Mouse (Mus musculus) telencephalon, adult 2 months (tissue): ENCODE results near the gene Hsf2.
"Not testable (repeated sequence)": the region's sequence is repeated elsewhere in the genome, so short reads cannot be mapped to it uniquely, and the experiment has no call there.

Source experiments
- DNase-seq: peaks from one replicate; pipeline ENCODE4 v3.0.0-alpha.2; 2011; ENCODE audit warnings: low read depth, low spot score

Gene Hsf2

DNA sequence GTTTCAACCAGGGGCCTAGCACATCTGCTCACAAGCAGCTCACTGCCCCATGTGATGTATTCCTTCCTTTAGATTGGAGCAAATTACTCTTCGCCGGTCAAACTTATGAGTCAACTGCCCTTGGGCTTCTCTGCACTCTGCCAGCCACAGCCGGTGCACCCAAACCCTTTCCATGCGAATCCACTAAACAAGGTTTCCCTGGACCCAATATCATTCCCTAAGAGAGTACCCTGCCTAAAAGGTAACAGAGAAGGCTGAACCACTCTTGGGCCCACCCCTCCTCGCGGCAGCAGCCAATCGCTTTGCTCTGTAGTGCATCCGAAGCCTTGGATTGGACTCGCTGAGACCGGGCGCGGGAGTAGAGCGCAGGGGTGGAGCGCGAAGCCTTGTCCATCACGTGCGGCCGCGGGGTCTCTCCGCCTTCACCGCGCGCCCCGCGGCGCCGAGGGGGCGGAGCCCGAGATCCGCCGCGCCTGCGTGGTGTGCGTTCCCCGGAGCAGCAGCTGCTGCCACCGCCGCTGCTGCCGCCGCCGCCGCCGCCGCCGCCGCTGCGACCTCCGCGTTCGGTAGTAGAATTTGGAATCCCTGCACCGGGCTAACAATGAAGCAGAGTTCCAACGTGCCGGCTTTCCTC, at the start of gene Hsf2:
Gene Hsf2, plus strand, starts transcription at position 478 of the 634 bp plus-strand sequence.
- peak; percentile 94 for DNase-seq

DNA sequence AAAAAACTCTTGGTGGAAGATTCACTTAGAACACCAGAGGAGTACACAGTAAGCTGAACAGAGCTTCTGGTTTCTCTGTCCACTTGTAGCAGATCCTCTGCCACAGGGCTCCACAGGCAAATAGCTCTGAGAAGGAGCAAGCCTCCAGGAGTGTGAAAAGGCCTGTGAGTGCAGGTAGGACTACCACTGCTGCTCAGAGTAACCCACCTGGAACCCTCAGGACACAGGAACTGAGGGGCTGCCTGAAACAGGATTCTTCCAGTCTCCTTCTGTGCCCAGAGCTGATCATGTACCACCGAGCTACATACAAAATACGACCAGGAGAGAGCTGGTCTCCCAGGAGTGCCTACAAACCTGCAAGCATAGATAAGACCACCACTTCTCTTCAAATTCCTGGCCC, 48.3 kb upstream of the Hsf2 start:
- DNase-seq: no peak

DNA sequence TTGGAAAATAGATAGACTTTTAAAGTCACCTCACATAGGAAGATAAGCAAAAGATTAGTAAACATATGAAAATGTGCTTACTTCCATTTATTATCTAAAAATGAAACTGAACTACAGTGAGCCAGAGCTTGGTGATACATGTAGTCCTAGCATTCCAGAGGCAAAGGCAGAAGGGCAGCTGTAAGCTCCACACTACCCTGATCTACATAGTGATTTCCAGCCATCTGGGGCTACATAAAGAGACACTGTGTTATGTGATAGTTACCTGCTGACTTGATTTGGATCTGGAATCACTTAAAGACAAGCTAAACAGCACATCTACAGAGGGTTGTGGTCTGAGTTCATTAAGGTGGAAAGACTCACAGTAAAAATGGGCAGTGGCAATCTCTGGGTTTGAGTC, 45.1 kb upstream of the Hsf2 start:
- DNase-seq: no peak

DNA sequence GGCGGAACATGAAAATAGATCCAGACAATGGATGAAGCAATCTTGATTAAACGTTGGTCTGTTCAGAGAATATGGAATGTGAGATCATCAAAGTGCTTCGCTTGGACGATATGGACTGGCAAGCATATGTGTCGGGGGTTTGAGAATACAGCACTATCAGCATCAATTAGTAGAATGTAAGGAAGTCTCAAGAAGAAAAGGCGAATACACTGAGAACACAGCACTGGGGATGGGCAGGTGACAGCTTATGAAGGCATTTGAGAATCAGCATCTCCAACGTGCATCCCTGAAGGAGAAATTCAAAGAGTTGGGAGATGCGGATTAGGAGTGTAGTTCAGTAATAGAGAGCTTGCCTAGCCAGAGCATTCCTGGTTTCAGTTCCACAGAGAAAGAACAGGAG, 41.8 kb upstream of the Hsf2 start:
- DNase-seq: no peak

DNA sequence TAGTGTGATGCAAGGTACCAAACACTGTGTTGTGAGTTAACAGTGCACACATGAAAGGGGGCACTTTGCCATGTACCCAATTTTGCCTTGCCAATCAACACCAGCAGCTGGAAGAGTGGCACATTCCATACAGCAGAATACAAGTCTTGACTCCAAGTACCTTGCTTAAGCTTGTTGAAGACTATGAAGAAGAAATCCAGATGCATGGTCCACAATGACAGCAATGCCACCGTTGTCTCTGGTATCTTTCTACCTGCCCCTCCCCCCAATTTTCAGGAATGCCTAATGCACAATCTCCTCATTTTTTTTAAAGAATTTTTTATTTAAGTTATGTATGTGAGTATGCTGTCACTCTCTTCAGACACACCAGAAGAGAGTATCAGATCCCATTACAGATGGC, 40.5 kb upstream of the Hsf2 start:
- no peak for DNase-seq

DNA sequence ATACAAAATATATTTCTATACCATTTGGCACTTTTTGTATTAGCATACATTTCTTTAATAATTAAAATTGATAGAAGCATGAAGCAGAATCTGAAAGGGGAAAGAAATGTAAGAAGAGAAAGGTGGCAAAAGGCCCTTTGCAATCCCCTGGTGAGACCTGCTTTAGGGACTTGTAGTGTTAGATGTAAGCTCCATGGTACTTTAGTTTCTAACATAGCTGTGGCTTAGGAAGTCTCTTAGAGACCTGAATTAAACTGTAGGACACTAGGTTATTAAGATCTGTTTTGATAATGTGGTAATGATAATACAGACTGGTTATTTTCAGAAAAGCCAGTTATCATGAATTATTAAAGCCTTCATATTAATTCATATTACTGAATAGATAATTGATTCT, 38.5 kb upstream of the Hsf2 start:
- DNase-seq: no peak

DNA sequence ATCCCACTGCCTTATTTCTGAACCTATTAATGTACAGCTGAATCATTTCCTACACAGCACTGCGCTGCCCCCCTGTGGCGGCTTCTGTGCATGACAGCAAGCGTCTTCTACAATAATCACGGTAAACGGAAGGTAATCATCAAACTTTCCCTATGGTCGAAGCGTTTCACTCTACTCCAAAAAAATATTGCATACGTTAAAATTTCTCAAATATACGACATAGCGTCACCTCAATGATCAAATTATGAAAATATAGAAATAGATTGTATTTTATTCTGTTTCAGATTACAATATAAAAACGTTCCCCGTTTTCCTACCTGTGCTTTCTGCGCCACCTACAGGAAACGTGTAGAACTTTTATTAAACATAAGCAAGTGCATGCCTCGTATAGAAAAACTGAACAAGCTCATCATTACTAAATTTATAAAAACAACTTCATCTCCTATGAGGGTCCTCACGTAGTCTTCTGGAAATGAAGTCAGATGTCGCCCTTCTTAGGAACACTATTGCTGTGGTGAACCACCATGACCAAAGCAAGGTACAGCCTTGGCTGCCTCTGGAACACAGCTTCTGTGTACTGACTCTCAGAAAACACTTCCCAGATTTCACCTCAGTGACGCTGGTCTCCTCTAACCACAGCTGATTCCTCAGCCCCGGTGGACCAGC, 38.0 kb upstream of the Hsf2 start:
- DNase-seq: peak; percentile 32

DNA sequence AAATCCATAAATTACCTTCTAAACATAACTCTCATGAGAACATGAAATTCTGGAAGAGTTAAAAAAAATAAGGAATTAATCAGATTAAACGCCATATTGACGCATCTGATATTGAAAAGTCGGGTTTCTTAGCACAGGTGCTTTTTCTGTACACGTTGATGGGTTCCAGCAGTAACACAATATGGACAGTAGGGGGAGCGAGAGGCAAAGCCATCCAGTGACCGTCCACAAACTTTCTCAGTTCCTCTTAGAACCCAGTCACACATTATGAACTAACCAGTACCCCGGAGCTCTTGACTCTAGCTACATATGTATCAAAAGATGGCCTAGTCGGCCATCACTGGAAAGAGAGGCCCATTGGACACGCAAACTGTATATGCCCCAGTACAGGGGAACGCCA, 22.9 kb upstream of the Hsf2 start:
- DNase-seq: not testable (repeated sequence)

DNA sequence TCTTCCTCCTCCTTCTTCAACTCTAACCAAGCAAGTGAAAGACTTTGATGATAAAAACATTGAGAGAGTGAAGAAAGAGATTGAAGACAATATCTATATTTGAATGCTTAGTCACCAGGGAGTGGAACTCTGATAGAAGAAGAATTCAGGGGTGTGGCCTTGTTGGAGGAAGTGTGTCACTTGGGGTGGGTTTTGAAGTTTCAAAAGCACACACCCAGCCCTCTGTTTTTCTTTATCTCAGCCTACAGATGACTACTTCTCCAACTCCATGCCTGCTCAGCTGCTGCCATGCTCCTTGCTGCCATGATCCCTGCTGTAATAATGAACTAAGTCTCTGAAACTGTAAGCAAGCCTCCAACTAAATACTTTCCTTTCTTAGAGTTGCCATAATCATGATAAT, 20.4 kb upstream of the Hsf2 start:
- DNase-seq: no peak

DNA sequence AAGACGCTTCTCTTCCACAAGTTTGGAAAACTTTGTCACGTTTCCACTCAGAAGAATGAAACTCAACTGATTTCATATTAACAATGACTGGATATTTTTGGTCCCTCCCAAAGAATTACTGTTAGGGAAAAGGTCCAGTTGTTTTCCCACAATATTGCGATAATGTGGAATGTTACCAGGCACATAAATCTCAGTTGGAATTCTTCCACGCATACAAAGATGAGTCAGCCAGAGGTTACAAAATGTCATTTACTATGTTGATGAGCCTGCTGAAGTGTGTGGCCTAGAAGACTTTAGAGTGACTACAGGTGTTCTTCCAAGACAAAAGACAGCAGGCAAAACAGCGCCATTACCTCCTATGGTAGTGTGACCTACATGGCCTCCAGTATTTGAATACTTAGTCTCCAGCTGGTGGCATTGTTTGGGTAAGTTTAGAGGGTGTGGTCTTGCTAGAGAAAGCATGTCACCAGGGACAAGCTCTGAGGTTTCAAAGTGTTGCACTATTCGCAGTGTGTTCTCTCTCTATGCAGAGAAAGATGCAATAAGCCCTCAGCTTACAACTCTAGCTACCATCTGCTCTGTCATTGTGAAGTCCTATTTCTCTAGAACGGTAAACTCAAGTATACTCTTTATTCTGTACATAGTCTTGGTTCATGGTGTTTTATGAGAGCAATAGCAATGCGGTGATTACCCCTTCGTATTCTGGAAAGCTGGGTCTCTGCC, 8.9 kb upstream of the Hsf2 start:
- no peak for DNase-seq

DNA sequence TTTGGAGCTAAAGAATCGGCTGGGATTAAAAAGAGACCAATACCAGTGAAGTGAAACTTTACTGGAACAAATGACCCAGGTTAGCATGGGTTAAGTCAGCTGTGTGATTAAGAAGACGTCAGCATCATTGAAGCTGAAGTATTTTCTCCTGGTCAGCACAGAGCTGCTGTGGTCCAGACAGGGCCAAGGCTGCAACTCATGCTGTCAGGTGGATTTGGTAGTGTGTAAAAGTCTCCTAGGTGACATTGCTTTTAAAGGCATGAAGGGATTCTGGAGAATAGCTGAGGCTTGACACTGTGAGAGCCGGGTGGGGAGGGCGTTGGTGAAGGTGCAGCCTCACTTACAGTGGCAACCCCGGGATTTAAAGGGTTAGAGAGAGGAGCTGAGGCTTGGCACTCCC, 4.5 kb upstream of the Hsf2 start:
- no peak for DNase-seq

DNA sequence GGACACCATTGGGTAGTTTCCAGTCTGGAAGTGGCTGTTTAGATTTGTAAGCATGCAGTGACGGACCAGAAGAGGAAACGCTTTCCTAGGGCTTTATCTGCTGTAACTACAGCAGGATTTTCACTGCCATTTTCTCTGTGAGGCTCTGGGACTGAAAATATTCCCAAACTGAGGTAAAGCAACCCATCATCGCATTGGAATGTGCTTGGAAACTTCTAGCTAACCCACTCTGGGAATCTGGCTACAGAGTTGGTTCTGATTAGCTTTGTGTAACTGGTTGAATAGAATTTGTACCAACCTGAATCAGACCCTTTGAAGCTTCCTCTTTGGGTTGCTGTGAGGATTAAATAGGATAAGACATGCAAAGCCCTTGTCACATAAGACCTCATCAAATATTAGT, 1.4 kb upstream of the Hsf2 start:
- DNase-seq: no peak

DNA sequence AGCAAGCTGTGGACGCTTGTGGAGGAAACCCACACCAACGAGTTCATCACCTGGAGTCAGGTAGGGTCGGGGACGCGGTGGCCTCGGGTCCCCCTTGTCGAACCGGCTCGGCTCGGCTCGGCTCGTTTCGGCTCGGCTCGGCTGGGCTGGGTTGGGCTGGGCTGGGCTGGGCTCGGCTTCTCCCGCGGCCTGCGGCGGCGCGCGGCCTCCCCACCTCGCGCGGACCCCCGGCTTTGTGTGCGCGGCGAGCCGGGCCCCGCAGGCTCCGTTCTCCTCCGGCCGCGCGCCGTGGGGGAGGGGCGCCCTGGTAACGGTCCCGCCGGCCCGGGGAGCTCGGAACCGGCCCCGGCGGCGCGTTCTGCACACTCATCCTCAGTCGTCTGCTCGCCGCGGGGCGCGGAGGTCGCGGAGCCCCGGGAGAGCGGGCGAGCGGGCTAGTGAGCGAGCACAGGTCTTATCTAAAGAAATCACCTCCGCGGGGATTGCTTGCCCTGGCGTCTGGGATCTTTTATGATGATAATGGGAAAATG, 422 bp downstream of the Hsf2 start:
- DNase-seq: no peak

DNA sequence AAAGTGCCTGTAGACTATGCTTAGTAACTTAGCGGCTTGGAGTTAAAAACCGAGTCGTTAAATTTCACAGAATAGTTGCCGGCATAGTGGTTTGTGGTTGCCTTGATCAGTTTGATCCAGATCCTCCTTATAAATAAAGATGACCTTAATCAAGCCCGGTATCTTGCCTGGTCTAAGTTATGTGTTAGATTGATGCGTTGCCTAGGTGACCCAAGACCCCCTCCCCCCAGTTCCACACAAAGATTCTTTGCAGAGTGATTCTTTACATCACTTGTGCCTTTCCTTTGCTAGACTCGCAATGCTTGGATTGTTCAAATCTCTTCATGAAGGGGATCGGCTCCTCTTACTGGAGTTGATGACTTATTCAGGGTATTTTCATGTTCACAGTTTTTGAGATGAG, 1.0 kb downstream of the Hsf2 start:
- no peak for DNase-seq

DNA sequence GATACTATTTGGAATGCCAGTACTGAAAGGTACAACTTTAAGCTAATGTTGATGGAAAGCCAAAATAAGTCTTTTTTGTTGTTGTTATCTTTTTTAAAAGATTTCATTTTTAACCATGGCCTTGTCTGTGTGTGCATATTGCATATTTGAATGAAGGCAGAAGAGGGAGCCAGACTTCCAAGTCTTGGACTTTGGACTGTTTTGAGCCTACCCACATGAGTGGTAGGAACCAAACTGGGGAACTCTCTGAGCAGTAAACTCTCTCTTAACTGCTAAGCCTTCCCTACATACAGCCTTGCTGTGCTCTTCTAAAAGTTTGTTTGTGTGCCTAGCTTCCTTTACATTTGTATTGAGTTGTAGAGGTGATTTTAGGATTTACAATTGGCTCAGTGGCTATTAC, 2.4 kb downstream of the Hsf2 start:
- no peak for DNase-seq

DNA sequence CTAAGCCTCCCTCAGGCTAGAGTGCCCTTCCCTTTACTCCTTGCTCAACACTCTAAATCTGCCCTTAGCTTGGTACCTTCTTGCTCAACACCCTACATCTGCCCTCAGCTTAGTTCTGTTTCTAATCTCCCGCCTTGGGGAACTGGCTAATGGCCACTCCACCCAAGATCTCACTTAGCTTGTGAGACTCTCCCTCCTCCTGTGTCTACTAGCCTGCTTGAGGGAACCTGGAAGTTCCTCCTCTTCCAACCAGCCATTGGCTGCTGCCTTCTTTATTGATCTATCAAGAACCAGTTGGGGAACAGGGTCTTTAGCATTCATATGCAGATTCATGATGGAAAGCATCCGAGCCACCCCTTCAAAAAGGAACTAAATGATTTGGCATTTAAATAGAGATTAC, 5.9 kb downstream of the Hsf2 start:
- no peak for DNase-seq

DNA sequence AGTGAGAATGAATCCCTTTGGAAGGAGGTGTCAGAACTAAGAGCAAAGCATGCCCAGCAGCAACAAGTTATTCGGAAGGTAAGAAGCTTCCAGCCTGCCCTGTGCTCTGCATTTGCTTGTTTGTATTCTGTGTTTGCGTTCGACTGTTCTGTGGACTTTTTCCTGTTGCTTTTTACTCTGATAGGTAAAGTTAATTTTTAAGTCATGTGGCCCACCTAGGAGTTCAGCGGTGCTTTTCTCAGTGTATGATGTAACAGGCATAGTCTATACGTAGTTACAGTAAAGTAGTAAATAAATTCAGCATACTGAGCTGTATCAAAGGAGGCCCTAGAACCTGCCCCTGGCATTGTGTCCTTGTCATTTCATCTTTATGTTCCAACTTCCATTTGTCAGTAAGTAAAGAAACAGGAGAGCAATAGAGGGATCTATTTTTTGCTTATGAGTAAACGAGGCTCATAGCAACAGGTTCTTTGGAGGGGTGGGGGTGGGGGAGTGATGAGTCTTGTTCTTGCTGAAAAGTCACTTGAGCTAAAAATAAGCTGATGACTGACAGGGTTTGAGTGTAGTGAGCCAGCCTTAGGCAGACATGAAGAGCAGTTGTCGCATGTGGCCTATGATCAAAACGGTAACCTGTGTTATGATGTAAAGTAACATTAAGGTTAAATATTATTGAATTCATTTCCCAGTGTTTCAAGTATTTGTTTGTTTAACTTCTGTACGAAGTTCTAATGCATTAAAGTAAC, 13.4 kb downstream of the Hsf2 start:
- no peak for DNase-seq

DNA sequence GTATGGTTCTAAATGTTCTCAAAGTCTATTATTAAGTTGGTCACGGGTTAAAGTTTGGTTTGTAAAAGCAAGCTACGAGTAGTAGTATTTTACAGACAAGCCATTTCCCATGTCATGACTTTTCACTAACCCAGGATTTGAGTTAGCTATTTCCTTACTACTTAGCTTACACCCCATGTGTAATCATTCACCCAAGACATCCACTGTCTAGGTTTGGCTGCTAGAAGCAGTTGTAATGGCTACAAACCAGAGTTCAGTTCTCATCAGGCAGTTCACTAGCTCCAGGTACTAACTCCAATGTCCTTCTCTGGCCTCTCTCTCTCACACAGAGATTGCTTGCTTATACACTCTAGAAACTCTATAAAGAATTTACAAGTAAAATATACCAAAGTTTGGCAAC, 28.4 kb downstream of the Hsf2 start:
- DNase-seq: no peak

DNA sequence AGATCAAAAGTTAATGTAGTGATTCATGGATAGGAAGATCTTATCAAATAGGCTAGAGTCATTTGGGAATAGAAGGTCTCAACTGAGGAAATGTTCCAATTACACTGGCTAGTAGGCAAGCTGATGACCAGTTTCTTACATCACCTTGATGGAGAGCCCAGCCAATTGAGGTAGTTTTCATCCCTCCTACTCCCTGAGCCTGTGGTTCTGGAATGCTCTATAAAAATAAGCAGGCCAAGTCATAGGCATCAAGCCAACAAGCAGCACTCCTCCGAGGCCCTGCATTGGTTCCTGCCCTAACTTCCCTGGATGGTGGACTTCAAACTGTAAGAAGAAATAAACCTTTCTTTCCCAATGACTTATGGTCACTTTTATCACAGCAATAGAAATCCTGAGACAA, 29.1 kb downstream of the Hsf2 start:
- no peak for DNase-seq

DNA sequence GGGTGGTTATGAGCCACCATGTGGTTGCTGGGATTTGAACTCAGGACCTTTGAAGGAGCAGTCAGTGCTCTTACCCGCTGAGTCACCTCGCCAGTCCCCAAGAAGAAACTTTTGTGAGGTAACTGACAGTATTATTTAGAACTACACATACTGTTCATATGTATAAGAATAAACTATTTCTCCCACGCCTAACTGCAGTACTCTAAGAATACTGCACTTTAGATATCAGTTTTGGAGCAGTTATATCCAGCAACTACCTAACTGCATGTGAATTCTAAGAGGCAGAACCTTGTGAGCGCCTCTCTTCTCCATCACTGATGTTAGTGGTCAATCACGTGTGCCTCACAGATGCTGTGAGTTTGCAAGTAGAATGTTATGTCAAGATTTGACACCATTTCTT, 40.3 kb downstream of the Hsf2 start:
- no peak for DNase-seq

DNA sequence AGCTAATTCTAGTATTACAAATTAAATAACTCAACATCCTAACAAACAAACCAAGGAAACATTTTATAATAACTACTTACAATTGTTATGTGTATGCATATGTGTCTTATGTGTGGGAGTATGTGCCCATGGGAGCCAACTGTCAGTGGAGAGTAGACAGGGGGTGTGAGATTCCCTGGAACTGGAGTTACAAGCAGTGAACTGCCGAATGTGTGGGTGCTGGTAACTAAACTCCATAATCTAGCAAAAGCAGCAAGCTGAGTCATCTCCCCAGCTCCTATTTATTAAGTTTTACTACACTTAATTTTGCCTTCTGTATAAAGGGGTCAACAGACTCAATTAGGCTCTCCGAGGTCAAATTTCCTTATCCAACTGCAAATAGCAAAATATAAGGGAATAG, 44.9 kb downstream of the Hsf2 start:
- peak; percentile 56 for DNase-seq

DNA sequence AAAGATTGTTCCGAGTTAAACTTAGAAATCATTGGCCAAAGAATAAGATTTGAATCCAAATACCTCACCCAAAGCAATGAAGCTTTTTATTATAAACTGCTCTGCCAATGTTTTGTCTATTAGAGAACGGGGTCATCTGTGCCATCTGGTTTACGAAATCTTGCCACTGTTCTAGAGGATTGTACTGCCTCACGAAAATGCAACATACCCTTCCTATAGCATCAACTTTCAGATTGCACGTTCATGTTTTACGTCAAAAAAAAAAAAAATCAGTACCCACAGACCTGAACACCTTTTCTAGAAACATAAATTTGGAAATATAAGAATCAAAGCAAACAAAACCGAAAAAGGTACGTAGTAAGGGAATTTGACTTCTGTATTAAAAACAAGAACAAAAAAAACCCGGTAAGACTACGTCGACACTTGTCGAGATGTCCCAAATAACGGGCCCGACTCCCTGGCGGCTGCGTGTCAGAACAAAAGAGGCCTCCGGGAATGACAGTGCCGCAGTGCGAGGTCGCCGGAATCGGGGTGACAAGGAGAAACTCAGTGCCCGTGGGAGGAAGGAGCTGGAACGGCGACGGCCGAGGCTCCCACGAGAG, 45.5 kb downstream of the Hsf2 start:
- DNase-seq: no peak
